Mouse (Mus musculus) neural tube, embryonic 13.5 days (tissue): ENCODE data around the gene Map4. TPM values are rescaled to one million over a fixed set of nuclear protein-coding genes. Genes with fewer than 3 reads are reported as not detected.
"Not testable (repeated sequence)": the region's sequence is repeated elsewhere in the genome, so short reads cannot be mapped to it uniquely, and the experiment has no call there.

Source experiments
- ATAC-seq: fragments of 200-750 bp; cut with Nextera tagmentation; 2 replicates; pipeline ENCODE4 v1.8.0; 2017; ENCODE audit warnings: low read depth, mild to moderate bottlenecking, moderate TSS enrichment, moderate library complexity
- H3K27ac ChIP-seq: fragments of 300-500 bp; sonication (generic); replicated peaks from 2 replicates; pipeline ENCODE4 v1.5.1; 2015; ENCODE audit warnings: moderate library complexity, mild to moderate bottlenecking, inconsistent platforms
- H3K27me3 ChIP-seq: fragments of 300-500 bp; sonication (generic); 2 replicates; pipeline ENCODE4 v1.6.1; 2015; ENCODE audit warnings: mild to moderate bottlenecking, inconsistent platforms
- H3K36me3 ChIP-seq: fragments of 300-500 bp; sonication (generic); 2 replicates; pipeline ENCODE4 v1.6.1; 2015; ENCODE audit warnings: mild to moderate bottlenecking, inconsistent platforms
- H3K4me1 ChIP-seq: fragments of 300-500 bp; sonication (generic); replicated peaks from 2 replicates; pipeline ENCODE4 v1.6.1; 2015; ENCODE audit warnings: inconsistent platforms
- H3K4me2 ChIP-seq: fragments of 300-500 bp; sonication (generic); 2 replicates; pipeline ENCODE4 v1.6.1; 2015; ENCODE audit warnings: inconsistent platforms, mild to moderate bottlenecking, moderate library complexity
- H3K4me3 ChIP-seq: fragments of 300-500 bp; sonication (generic); 2 replicates; pipeline ENCODE4 v1.5.1; 2015; ENCODE audit warnings: mild to moderate bottlenecking, inconsistent platforms
- H3K9ac ChIP-seq: fragments of 300-500 bp; sonication (generic); 2 replicates; pipeline ENCODE4 v1.6.1; 2015; ENCODE audit warnings: moderate library complexity, mild to moderate bottlenecking, inconsistent platforms
- H3K9me3 ChIP-seq: fragments of 300-500 bp; sonication (generic); 2 replicates; pipeline ENCODE4 v1.6.1; 2016; ENCODE audit warnings: inconsistent platforms
- WGBS: fragments of 180-500 bp; shearing (Covaris S2); methylation state at CpG from one replicate; pipeline ENCODE4 v1.1.7; 2015; 5-methylcytosine and 5-hydroxymethylcytosine counted together
- microRNA-seq: library from miRNA; unstranded; fragments of <30 nt; microRNA quantifications from one replicate; pipeline ENCODE4, GENCODE M21; 2016
- polyA plus RNA-seq: library from polyadenylated mRNA; unstranded; fragments of >200 nt; fragmentation: Nextera tagmentation; extraction: Ambion mirVana; gene quantifications from 2 replicates; pipeline ENCODE4 v1.2.1, GENCODE M21; 2015

Map4 gene
- polyA plus RNA-seq, 1 experiment from 2014 or later: 176 TPM

DNA sequence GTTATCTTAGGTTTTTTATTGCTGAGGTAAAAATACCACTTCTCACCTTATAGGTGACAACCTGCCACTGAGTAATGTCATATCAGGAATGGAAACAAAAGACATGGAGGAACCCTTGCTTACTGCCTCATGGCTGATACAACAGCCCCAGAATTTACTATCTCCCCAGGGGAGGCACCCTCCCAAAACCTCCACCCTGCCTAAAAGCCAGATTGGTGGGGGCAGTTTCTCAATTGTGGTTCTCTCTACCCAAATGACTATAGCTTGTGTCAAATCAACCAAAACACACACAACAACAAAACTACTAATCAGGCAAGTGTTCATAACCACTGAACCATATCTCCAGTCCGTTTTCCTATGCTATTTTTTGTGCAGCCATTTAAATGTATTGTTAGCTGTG lies 187.0 kb downstream of the Map4 start:
- H3K27me3 ChIP-seq: no peaks in the 10 kb centered on the region
- 45% methylated on average over 1 of the region's 1 CpGs for WGBS
- H3K4me1 ChIP-seq: peaks cover 27% of the 10 kb centered on the region
- H3K4me2 ChIP-seq: peak overlapping the region; percentile 88
- peak overlapping the region; percentile 91 for H3K4me3 ChIP-seq
- peak overlapping the region; percentile 98 for H3K27ac ChIP-seq
- no peak for ATAC-seq
- peak overlapping the region; percentile 97 for H3K9ac ChIP-seq
- H3K36me3 ChIP-seq: peaks cover 16% of the 10 kb centered on the region
- H3K9me3 ChIP-seq: no peaks in the 10 kb centered on the region

DNA sequence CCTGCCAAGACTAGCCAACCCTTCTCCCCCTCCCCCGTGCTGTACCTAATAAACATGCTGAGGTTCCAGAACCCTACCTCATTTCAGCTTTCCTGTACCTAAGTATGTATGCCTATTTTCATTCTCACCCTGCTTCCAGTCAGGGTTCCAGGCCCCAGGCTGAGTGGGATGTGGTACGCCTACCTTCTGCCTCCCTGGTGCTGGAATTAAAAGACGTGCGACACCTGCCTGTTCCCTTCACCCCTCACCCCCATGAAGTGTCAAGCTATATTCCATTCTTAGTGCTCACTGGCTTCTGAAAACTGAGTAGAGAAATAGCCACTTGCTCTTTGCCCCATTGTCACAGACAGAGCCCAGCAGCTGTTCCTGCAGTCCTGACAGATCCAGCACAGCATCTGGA lies 190.2 kb downstream of the Map4 start:
- no peaks in the 10 kb centered on the region for H3K27me3 ChIP-seq
- ATAC-seq: no peak
- no peak overlapping the region for H3K9ac ChIP-seq
- WGBS: 85% methylated on average over 4 of the region's 4 CpGs
- H3K4me3 ChIP-seq: no peak overlapping the region
- peaks cover 16% of the 10 kb centered on the region for H3K4me1 ChIP-seq
- H3K9me3 ChIP-seq: no peaks in the 10 kb centered on the region
- H3K36me3 ChIP-seq: no peaks in the 10 kb centered on the region
- no peak overlapping the region for H3K27ac ChIP-seq
- H3K4me2 ChIP-seq: no peak overlapping the region

DNA sequence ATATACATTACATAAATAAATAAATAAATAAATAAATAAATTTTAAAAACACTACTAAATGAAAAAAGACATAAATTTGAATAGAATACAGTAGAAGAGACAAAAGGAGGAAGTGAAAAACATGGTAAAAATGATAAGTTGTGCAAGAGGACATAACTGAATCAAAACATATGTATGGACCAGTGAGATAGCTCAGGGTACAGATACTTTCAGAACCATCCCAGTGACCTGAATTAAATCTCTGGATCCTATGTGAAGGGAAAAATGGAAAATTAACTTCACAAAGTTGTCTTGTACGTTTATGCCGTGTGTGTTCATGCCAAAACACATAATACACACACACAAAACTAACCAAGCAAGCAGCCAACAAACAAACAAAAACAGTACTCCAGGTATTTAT lies 192.1 kb downstream of the Map4 start:
- Histone ChIP-seq H3K9ac (no peak overlapping the region), H3K9me3 (no peaks in the 10 kb centered on the region), H3K4me1 (peaks cover 12% of the 10 kb centered on the region), H3K27ac (no peak overlapping the region), H3K27me3 (no peaks in the 10 kb centered on the region), H3K36me3 (no peaks in the 10 kb centered on the region), H3K4me2 (no peak overlapping the region), H3K4me3 (no peak overlapping the region)
- ATAC-seq: no peak
- WGBS: 92% methylated on average over 2 of the region's 2 CpGs

DNA sequence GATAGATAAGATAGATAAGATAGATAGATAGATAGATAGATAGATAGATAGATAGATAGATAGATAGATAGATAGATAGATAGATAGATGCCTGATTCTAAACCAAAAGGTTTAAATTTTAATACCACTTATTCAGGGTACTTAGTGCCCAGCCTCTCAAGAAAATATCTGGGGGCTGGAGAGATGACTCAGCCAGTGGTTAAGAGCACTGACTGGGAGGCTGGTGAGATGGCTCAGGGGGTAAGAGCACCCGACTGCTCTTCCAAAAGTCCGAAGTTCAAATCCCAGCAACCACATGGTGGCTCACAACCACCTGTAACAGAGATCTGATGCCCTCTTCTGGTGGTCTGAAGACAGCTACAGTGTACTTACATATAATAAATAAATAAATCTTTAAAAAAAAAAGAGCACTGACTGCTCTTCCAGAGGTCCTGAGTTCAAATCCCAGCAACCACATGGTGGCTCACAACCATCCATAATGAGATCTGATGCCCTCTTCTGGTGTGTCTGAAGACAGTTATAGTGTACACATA lies 192.8 kb downstream of the Map4 start:
- not testable (repeated sequence) for ATAC-seq, H3K9me3 ChIP-seq, H3K36me3 ChIP-seq, H3K27ac ChIP-seq, H3K9ac ChIP-seq, H3K4me2 ChIP-seq, H3K4me1 ChIP-seq, H3K27me3 ChIP-seq, H3K4me3 ChIP-seq
- WGBS: 70% methylated on average over 2 of the region's 2 CpGs

DNA sequence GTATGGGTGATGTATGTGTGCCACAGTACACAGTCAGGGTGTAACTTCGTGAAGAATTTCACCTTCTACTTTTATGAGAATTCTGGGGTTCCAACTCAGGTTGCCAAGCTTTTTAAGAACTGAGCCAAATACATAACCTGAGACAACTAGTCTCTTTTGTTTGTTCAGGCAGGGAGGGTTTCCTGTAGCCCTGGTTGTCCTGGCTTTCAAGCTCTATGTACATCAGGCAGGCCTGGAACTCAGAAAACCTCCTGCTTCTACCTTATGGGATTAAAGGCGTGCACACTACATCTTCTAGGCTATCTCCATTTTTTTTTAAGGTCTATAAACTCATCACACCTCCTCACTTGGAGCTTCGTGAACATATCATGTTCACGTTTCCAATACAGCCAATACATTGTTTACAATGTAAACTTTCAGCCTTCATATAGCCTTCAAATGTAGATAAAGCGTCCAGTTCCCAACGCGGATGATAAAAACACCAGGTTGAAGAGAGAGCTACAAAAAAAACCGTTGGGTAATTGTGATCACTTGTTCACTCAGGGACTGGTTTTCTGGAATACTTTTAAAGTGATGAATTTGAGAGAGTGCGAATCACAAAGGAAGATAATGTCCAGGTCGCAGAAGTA lies 199.8 kb downstream of the Map4 start:
- H3K4me1 ChIP-seq: peaks cover 44% of the 10 kb centered on the region
- H3K27ac ChIP-seq: peak overlapping the region; percentile 94
- peak overlapping the region; percentile 85 for H3K4me3 ChIP-seq
- no peaks in the 10 kb centered on the region for H3K9me3 ChIP-seq
- ATAC-seq: no peak
- peak overlapping the region; percentile 95 for H3K9ac ChIP-seq
- WGBS: 28% methylated on average over 10 of the region's 10 CpGs
- H3K27me3 ChIP-seq: no peaks in the 10 kb centered on the region
- H3K4me2 ChIP-seq: peak overlapping the region; percentile 76
- peaks cover 13% of the 10 kb centered on the region for H3K36me3 ChIP-seq

DNA sequence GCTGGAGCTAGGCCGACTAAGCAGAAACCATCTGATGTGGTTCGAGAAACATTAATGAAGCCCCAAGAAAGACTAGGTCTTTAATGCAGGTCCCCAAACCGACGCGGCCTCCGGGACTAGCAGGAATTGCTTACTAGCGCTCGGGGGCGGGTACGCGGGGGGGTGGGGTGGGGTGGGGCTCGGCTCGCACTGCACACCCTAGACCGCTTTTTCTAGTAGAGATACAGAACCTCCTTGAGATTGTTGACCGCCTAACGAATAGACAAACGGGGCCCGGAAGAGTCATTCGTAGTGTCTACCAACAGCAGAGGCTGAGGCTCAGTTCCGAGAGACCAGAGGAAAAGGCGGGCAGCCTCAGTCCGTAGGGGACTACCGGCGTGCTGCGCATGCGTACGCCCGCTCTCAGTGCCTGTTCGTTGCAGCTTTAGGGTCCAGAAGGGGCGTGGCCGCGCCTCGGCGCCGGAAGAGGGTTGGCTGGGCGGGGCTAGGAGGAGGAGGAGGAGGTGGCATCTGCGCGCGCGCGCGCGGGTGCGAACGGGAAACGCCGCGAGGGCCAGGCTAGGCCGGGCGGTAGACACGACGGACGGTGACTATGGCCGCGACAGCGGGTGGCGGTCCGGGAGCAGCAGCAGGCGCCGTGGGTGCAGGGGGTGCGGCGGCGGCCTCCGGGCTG lies 200.4 kb downstream of the Map4 start:
- Histone ChIP-seq H3K27me3 (no peaks in the 10 kb centered on the region), H3K4me3 (peak overlapping the region; percentile 85), H3K4me2 (peak overlapping the region; percentile 76), H3K4me1 (peaks cover 48% of the 10 kb centered on the region), H3K9ac (peak overlapping the region; percentile 95), H3K9me3 (no peaks in the 10 kb centered on the region), H3K36me3 (peaks cover 19% of the 10 kb centered on the region), H3K27ac (peak overlapping the region; percentile 94)
- peak; percentile 96 for ATAC-seq
- under 1% methylated on average over 64 of the region's 64 CpGs for WGBS

DNA sequence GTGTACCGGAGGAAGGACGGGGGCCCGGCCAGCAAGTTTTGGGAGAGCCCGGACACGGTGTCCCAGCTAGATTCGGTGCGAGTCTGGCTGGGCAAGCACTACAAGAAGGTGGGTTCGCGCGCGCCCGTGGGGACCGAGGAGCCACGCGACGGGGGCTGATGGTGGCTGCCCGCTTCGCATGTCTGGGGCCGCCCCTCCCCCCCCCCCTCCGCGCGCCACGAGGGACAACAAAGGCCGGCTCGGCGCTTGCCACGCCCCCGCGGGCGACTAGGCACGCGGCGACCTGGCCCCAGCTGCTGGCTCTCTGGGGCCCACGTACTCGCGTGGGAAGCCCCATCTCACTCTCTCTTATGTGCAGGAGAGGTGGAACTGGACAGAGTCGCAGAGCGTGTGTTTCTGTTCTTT lies 200.9 kb downstream of the Map4 start:
- peak overlapping the region; percentile 94 for H3K27ac ChIP-seq
- no peaks in the 10 kb centered on the region for H3K9me3 ChIP-seq
- WGBS: 0% methylated on average over 38 of the region's 38 CpGs
- peak; percentile 78 for ATAC-seq
- H3K36me3 ChIP-seq: peaks cover 25% of the 10 kb centered on the region
- H3K4me3 ChIP-seq: peak overlapping the region; percentile 85
- peak overlapping the region; percentile 95 for H3K9ac ChIP-seq
- H3K4me1 ChIP-seq: peaks cover 48% of the 10 kb centered on the region
- H3K4me2 ChIP-seq: peak overlapping the region; percentile 76
- no peaks in the 10 kb centered on the region for H3K27me3 ChIP-seq

DNA sequence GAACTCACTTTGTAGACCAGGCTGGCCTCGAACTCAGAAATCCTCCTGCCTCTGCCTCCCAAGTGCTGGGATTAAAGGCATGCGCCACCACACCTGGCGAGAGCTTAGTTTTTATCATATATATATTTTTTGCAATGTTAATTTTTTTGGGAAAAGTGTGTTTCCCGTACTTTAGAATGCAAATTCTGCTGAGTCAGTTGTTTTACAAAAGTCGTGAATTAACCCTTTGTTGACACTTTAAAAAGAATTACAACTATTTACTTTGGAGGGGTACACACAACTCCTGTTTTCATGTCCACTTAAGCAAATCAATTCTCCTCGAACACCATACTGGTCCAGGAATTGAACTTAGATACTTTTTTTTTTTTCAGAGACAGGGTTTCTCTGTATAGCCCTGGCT lies 201.7 kb downstream of the Map4 start:
- H3K27ac ChIP-seq: no peak overlapping the region
- H3K4me3 ChIP-seq: peak overlapping the region; percentile 85
- H3K4me1 ChIP-seq: peaks cover 48% of the 10 kb centered on the region
- H3K9ac ChIP-seq: peak overlapping the region; percentile 95; the same call in 1 of the 2 replicates
- peak overlapping the region; percentile 76 for H3K4me2 ChIP-seq
- 65% methylated on average over 6 of the region's 6 CpGs for WGBS
- no peak for ATAC-seq
- H3K36me3 ChIP-seq: peaks cover 28% of the 10 kb centered on the region
- no peaks in the 10 kb centered on the region for H3K27me3 ChIP-seq
- H3K9me3 ChIP-seq: no peaks in the 10 kb centered on the region

Small RNA genes lying within 50 kb of the gene (microRNA-seq; reads per million reads assigned to microRNA genes)
- gene Mir7089: not detected

Other genes starting within 250 kb of the Map4 start
- gene Fbxw18, start 228.8 kb upstream of the Map4 start, polyA plus RNA-seq: not detected in 2 replicates
- not detected in 2 replicates for gene Fbxw26, start 185.4 kb upstream of the Map4 start, polyA plus RNA-seq
- gene Fbxw27, start 140.8 kb upstream of the Map4 start, polyA plus RNA-seq: not detected in 2 replicates
- gene Spink8, start 119.2 kb upstream of the Map4 start, polyA plus RNA-seq: not detected in 2 replicates
- gene Nme6, start 98.7 kb upstream of the Map4 start, polyA plus RNA-seq: 56.0 and 58.9 TPM in 2 replicates
- gene Camp, start 81.8 kb upstream of the Map4 start, polyA plus RNA-seq: 1.3 and 2.4 TPM in 2 replicates
- gene Cdc25a, start 55.9 kb upstream of the Map4 start, polyA plus RNA-seq: 16.0 and 17.2 TPM in 2 replicates
- gene Smarcc1, start 186.2 kb downstream of the Map4 start, polyA plus RNA-seq: 111 and 128 TPM in 2 replicates
- 155 and 188 TPM in 2 replicates for gene Dhx30, start 186.4 kb downstream of the Map4 start, polyA plus RNA-seq